Mouse (Mus musculus): ENCODE results near the gene Six6. TPM values are rescaled to one million over a fixed set of nuclear protein-coding genes. Genes with fewer than 3 reads are reported as not detected.

Six6 gene
- 0.52 and 0.54 TPM in 2 replicates for polyA plus RNA-seq (2012; rRNA removed)

GRCm38 (mm10) chr12:72939616-72940015 is at the start of gene Six6:
Gene Six6, plus strand, starts transcription at chr12:72939892.

GRCm38 (mm10) chr12:72940071-72940821 is 554 bp downstream of the Six6 start, which contains the start of gene 4930447C04Rik:
Gene 4930447C04Rik, minus strand, starts transcription at chr12:72940774.

Other genes with a start within 250 kb of the Six6 start
- 152 and 153 TPM in 2 replicates for gene Ppm1a, start 182.4 kb upstream of the Six6 start, polyA plus RNA-seq (2012; rRNA removed)
- gene 4930447C04Rik, start 882 bp downstream of the Six6 start, polyA plus RNA-seq (2012; rRNA removed): 13.5 and 15.6 TPM in 2 replicates
- 0.39 and 2.1 TPM in 2 replicates for gene Six1, start 114.0 kb downstream of the Six6 start, polyA plus RNA-seq (2012; rRNA removed)
- gene Six4, start 173.6 kb downstream of the Six6 start, polyA plus RNA-seq (2012; rRNA removed): 0.19 and 0.43 TPM in 2 replicates
- gene Mnat1, start 183.8 kb downstream of the Six6 start, polyA plus RNA-seq (2012; rRNA removed): 14.4 and 17.4 TPM in 2 replicates

All from central nervous system, embryonic 18 days (tissue).